Mouse (Mus musculus) erythroblast, adult 5-6 weeks (primary cell): ENCODE data around the gene Polq. TPM values are rescaled to one million over a fixed set of nuclear protein-coding genes. Genes with fewer than 3 reads are reported as not detected.

ENCODE experiments used
- ATAC-seq: replicated peaks from 2 replicates; pipeline ENCODE4 v1.8.0; 2016; ENCODE audit warnings: moderate number of reproducible peaks, mild to moderate bottlenecking, moderate TSS enrichment, inconsistent platforms; ENCODE audit not compliant: poor library complexity, low FRiP score, severe bottlenecking
- total RNA-seq, 2 experiments: library from RNA; stranded (forward) in 1 of 2; stranded (reverse) in 1 of 2; fragments of 150-400 nt in 1 of 2; fragments of 200-764, 138-1000 nt in 1 of 2; gene quantifications; 2 replicates each; pipeline versions ENCODE4 v1.2.3 to v1.2.4; 2015 to 2017; ENCODE audit warnings: low replicate concordance in 2 of 2

Polq gene
- 10.2 and 12.7 TPM in 2 replicates for total RNA-seq (2015; ENCODE audit: low replicate concordance)
- 14.1 and 30.5 TPM in 2 replicates for total RNA-seq (2017; ENCODE audit: low replicate concordance)

DNA sequence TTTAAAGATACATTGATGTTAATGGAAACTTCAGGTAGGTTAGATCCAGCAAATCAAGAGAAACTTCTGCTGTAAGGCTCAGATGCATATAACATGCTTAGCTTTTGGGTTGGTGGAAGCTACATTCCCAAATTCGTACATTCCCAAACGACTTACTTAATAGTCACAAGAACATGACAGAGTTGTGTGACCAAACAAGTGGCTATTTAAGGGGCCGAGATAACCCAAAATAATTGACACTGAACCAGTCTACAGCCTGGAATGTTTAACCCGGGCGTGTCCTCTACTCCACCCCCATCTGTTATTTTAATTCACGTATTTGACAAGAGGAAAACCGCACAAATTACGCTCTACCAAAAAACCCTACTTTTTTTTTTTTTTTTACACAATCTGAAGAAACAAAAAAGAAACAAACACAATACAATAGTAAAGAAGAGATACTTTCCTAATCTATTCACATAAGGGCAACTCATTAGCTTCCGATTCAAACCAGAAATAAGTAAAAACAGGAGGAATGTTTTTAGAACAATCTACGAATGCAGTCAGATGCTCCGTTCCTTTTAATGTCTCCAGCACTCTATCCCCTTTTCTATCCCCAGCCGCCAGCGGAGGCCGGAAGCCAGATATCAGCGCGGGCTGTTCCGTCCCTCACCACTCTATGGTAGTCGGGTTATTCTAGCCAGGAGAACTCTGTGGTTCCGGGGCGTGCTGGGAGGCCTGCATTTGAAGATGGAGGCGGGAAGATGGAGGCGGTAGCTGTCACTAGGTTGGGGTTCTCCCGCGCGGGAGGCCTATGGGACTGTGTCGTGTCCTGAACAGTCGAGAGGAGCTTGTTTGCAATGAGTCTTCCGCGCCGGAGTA lies at the start of gene Polq:
Polq (plus strand) TSS at position 726 of the 861 bp plus-strand sequence.
- peak; percentile 95 for ATAC-seq

DNA sequence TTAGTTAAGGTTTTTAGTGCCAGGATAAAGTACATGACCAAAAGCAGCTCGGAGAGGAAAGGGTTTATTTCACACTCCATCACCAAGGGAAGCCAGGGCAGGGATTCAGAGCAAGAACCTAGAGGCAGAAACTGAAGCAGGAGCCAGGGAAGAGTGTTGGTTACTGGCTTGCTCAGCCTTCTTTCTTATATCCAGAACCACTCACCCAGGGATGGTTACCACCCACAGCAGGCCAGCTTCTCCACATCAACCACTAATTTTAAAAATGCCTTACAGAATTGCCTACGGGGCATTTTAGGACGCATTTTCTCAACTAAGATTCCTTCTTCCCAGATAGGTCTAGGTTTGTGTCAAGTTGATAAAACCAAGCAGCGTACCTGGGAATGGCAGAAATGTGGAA lies 48.2 kb upstream of the Polq start:
- ATAC-seq = no peak

DNA sequence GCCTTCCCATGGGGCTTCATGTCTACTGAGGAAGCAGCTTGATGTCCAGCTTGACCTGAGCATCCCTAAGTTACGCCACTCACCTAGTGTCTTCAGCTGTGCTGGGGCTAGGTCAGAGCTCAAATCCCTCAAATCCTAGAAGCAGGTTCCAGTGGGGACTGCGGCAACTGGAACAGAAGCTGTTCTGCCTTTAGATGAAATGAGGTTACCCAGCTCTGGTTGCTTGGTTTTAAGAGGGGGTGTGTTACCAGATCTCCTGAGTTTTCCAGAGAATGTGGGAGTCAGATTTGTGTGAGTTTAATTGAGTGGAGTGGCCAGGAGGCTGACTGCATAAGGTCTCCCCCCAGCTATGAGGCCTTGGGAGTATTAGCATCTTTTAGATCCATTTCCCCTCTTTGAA lies 32.5 kb upstream of the Polq start:
- no peak for ATAC-seq

DNA sequence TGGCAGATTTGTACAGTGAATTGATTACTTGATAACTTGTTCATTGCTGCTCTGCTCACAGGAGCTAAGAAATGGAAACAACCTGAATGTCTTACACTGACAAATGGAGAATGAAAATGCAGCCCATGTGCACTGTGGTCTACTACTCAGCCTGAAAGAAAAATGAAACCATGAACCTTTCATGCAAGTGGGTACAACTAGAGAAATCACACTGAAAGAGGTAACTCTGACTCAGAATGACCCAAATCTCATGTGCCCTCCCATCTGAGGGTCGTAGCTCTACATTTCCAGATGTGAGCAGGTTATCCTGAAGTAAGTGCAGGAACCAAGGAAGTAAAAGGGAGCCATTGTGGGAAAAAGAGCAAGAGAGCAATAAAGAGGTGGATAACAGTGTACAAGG lies 27.8 kb upstream of the Polq start:
- ATAC-seq = no peak

DNA sequence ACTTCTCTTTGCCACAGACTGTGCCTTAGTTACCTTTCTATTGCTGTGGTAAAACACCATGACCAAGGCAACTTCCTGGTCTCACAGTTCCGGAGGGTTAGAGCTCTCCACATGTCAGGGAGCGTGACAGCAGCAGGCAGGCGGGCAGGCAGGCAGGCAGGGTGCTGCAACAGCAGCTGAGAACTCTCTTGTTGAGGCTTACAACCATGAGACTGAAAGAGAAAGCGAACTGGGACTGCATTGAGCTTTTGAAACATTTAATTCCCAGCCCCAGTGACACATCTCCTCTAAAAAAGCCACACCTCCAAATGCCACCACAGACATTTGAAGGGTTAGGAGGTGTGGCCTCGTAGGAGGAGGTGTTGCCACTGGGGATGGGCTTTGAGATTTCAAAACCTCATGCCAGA lies 25.9 kb upstream of the Polq start:
- ATAC-seq = peak; percentile 59

DNA sequence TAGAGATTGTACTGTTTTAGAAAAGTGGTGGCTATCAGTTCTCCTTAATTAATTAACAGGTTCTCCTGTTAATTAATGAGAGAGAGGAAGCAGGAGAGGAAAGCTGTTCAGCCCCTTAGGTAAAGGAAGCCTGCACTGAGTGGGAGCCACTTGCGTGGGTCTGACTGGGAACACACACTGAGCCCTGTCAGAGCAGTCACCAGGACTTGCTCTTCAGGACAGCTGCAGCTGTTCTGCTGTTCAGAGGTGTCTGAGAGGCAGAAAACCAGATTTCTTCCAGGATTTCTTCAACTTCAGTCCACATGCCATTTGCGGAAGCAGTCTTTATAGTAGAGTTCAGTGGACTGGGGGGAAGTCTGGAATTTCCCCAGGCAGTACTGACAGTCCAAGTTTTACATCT lies 24.2 kb upstream of the Polq start:
- no peak for ATAC-seq

DNA sequence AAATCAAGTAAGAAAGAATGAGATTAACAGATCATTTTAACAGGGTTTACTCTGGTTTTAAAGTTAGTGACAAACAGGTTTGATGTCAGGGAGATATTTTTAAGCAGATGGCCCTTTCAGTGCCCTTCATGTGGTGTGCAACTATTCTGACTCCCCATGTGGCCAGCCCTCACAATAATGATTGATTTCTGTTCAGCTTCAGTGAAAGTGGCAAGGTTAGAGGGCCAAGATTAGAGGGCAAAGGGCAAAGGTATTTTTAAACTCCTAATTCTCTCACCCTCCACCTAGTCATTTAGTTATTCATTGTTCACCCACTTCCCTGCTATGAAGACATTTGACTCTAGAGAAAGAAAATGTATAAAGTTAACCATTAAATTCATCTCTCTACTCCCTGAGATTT lies 23.5 kb upstream of the Polq start:
- ATAC-seq = no peak

DNA sequence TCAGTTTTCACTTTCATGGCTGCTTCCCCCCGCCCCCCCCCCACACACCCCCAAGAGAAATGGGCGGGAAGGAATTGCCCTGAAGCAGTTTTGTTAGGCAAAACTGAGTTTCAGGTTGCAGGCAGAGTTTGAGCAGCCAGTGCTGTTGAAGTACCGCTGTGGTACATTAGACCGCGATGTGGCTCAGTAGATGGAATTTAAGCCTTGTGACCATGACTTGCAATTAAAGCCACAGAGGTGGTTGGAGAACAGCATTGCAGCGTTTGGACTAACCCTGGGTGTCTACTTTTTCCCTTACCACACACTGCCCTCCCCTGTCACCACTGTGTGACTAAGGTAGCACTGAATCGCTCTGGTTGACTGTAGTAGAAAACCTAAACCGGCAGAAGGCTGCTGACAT lies 22.1 kb upstream of the Polq start:
- ATAC-seq = no peak

DNA sequence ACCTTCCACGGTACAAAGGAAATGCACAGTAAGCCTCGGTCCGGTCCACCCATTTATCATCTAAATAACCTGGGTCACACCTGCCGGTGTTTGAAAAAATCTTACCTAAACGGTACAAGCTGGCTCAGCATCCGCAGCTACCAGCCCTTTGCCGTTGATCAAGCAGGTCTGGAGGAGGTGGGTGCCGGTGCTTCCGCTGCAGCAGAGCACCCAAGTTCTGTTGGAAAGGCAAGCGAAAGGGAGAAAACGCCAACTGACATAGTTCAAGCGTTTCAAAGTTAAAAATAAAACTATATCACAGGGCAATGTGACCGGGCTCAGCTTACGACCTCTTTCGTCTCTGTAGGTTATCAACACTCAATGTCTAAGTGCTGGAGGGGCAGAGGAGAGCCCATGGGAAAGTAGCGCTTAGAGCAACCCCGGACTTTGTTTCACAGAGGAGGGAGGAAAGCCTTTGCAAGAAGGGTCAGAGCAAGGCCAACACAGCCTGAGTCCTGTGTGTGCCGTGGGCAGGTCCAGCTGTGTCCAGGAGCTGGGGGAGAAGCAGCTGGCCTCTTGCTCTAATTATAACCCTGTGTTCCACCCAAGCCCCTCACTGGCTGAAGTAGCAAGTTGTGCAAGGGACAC lies 21.5 kb upstream of the Polq start, which contains the start of gene Fbxo40:
Fbxo40 (minus strand) TSS at position 469 of the 627 bp plus-strand sequence.
- no peak for ATAC-seq

DNA sequence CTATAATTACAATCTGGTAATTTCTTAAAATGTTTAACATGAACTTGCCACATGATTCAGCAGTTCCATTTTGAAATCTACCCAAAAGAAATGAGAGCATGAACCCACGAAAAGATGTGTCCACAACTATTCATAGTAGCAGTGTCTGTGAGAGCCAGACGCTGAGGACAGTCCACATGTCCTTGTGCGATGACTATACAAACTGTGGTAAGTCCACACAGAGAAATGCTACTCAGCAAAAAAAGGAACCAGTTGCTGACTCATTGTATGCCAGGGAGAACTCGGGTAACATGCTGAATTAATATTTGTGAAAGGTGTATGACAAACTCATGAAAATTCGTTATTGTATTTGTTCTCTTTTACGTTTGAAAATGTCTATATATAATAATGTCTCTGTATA lies 13.9 kb upstream of the Polq start:
- ATAC-seq = no peak

DNA sequence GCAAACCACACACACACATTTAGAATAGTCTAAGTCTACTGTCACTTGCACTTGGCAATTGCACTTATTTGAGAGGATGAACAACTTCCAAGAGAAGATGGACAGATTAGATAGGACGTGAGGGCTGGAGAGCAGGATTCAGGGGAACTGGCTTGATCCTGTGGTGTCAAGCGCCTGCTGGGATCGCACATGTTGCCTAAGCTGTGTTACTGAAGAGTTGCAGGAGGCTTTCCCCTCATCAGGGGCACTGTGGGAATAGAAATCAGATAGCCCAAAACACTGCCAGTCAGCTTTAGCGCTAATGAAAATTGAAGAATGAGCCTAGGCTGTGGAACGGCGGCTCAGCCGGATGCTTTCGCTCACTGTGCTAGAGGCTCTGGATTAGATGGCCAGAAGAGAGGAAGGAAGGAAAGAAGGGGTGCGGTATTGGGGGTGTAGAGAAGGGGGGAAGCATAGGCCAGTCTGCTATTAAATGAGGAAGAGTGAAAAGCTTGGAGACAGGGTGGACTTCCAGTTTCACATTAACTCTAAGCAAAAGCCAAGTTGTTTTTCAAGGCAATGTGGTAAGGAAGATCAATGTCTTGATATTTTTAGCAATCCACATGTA lies 12.1 kb upstream of the Polq start:
- no peak for ATAC-seq

DNA sequence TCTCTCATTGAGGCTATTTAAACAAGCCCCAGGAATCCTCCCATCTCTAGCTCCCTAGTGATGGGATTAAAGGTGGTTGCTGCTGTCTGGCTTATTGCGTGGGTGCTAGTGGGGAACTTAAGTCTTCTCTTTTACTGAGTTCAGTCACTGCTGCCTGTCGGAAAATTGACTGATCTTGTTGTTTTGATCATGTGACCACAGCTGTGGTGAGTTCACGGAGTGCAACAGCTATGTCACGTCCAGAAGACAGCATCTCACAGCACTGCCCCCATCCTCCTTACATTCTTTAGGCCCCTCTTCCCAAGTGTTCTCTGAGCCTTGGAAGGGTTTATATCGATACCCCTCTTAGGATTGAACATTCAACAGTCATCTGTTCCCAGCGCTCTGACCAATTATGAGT lies 2.3 kb upstream of the Polq start:
- ATAC-seq = no peak

DNA sequence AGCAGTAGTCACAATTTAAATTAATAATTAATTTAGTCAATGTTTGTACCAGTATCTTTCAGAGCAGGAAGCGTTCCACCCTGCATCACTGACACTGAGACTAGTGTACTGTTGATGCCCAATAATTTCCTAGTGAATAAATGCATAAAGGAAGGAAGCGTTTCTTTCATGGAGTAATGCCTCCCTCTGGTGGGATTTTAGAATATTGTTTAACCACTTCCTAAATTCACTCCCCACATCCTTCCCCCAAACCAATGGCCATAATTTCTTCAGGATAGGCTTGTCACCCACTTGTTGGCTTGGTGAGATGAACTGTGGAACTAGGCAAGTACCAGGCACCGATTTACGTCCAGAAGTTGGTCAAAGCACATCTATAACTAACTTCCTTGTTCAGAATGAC lies 1.2 kb upstream of the Polq start:
- ATAC-seq = 0 out of 2 replicates have a peak, but pooled peaks have one; percentile 36

DNA sequence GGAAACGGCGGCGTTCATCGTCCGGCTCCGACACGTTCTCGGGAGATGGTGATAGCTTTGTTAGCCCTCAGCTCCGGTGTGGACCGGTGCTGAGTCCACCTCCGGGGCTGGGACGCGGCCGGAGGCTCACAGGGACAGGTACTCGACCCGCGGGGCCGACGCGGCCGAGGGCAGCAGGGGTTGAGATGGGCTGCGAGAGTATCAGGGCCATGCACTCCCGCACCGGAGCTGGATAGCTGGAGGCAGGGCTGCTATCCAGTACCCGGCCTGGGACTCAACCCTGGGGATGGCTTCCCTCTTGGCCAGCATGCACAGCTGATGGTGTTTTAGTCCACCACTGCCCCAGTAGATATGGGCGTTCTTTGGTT lies 320 bp downstream of the Polq start:
- peak; percentile 67 for ATAC-seq

DNA sequence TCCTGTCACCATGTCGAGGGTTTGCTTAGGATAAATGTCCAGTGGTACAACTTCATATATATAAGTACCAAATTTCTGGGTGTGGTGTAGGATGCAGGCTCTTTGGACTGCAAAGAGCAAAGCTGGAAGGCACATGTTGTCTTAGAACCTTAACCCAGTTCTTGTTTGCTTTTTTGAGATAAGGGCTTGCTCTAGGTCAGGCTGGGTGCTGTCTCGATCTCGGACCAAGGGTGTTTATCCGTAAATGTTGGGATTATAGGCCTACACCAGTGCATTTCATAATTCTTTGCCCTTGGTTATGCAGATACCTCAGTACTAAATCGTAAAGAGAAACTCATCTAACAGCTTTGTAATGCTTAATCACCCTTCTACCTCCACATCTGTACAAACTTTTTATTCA lies 750 bp downstream of the Polq start:
- peak; percentile 49 for ATAC-seq

DNA sequence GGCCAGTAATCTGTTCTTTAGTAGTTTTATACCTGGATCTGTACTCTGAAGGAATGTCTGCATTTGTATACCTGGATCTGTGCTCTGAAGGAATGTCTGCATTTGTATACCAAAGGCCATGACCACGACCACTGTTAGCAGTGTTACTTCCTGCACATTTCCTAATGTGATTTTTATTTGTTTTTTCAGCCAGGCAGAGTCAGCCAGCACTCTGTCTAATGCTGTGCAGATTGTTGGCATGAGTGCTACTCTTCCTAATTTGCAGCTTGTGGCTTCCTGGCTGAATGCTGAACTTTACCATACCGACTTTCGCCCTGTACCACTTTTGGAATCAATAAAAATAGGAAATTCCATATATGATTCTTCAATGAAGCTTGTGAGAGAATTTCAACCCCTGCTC lies 16.0 kb downstream of the Polq start:
- ATAC-seq = no peak

DNA sequence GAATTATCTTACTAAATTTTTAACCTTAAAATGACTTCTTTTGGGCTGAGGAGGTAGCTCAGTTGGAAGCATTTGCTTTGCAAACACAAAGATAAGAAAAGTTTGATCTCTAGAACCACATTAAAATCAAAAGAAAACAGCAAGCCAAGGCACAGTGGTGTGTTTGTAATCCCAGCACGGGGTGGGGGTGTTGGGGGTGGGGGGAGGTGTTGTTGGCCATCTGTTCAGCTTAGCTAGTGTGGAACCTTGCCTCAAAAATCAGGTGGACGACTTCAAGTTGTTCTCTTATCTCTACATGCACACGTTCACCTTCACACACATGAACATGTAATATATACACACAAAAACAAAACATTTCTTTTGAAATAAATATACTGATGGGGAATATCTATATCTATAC lies 20.4 kb downstream of the Polq start:
- no peak for ATAC-seq

DNA sequence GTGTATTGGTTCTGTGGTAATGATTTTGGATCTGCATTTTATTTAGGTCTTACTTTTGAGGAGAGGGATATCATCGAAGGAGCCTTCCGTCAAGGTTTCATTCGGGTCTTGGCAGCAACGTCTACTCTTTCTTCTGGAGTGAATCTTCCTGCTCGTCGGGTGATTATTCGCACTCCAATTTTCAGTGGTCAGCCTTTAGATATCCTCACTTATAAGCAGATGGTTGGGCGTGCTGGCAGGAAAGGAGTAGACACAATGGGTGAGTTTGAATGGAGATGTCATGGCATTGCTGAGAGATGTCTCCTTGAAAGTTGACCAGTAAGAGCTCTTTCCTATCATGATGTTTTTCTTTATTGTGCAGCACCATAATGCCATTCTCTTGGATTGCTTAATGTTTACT lies 23.2 kb downstream of the Polq start:
- no peak for ATAC-seq

DNA sequence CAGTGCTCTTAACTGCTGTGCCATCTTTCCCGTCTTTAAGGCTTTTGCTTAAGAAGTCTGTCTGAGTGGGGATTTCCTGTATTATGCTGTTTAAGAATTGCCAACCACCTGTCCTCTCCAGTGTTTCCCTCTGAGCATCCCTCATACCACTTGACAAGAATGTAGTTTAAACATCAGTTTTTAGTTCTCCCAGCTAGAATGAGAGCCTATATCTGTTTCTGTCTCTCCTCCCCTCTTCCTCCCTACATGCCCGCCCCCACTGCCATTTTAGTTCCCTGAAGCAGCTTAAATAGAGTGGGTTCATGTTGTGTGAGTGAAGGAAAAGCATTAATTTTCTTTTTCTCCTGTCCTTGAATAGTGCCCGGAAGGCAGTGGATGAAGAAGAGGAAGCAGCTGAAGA lies 48.0 kb downstream of the Polq start:
- ATAC-seq = no peak

DNA sequence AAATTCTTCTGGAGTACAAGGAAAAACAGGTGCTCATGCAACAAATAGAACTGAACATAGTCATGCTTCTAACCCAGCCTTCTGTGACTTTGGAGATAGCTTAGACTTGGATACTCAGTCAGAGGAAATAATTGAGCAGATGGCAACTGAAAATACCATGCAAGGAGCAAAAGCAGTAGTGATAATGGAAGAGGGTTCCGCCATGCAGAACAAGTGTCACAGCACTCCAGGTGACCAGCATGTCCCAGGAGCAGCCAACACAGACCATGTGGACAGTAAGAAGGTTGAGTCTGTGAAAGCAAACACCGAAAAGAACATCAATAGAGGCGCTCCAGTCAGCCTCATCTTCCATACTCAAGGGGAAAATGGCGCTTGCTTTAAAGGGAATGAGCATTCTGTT lies 49.7 kb downstream of the Polq start:
- no peak for ATAC-seq

DNA sequence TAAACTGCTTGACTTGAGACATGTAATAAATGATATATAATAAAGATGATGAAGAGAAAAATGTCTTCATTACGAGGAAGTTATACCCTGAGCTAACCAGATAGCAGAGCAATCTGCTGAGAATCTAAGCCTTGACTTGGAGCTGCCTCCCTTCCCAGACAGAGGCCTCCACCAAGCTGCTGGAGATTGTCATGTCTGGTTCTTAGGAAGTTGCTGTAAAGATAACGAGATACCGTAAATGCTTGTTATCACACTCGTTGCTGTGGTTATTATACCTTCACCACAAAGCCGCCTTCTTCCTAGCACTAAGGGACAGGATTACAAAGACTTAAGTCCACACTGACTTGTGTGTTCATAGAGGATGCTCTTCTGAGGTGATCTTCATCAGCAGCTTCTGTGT lies 60.8 kb downstream of the Polq start:
- ATAC-seq = no peak
